ENCODE assay signal across 28 mouse cellular contexts in the genomic region with DNA sequence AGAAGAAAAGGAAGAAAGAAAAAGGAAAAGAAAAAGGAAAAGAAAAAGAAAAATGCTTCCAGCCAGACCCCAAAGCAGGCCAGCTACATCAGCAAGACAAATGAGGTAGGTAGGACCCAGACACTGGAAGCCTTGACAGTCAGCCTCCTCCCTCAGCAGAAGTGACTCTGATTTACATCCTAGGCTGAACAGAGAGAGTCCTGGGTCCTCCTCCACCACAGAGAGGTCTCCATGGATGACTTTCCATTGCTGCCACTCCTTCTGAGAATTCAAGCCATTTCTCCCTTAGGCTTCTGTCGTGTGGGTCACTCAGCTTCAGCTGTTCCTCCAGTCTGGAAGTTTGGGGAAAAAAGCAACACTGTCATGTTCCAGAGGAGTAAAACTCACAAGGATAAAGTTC. TPM values are rescaled to one million over a fixed set of nuclear protein-coding genes. Genes with fewer than 3 reads are reported as not detected.
"Had no signal": no experiment of that assay in that cellular context is flagged by ENCODE, and none has a peak within 500 bp of the region (broad histone marks: within the 10 kb centered on the region; RNA-seq: fewer than 3 reads in every experiment).

No protein-coding gene starts in this region.

- H3K4me3 ChIP-seq: embryonic facial prominence, embryonic 10.5 days; embryonic facial prominence, embryonic 12.5 days; embryonic facial prominence, embryonic 13.5 days; embryonic facial prominence, embryonic 15.5 days; erythroblast, embryonic 14.5 days; forebrain, embryonic 10.5 days; forebrain, embryonic 12.5 days; forebrain, embryonic 13.5 days; forebrain, embryonic 15.5 days; gastrocnemius, adult 2 months had no signal

- H3K9me3 ChIP-seq: embryonic facial prominence, embryonic 10.5 days; embryonic facial prominence, embryonic 12.5 days; embryonic facial prominence, embryonic 13.5 days; embryonic facial prominence, embryonic 15.5 days; forebrain, embryonic 10.5 days; forebrain, embryonic 12.5 days; forebrain, embryonic 13.5 days; forebrain, embryonic 15.5 days had no signal

- H3K36me3 ChIP-seq: embryonic facial prominence, embryonic 10.5 days; embryonic facial prominence, embryonic 12.5 days; embryonic facial prominence, embryonic 13.5 days; embryonic facial prominence, embryonic 15.5 days; forebrain, embryonic 10.5 days; forebrain, embryonic 12.5 days; forebrain, embryonic 15.5 days had no signal

- H3K27ac ChIP-seq: embryonic facial prominence, embryonic 10.5 days; embryonic facial prominence, embryonic 12.5 days; embryonic facial prominence, embryonic 13.5 days; embryonic facial prominence, embryonic 15.5 days; forebrain, embryonic 10.5 days; forebrain, embryonic 12.5 days; forebrain, embryonic 13.5 days; forebrain, embryonic 15.5 days; gastrocnemius, adult 2 months had no signal

- H3K27me3 ChIP-seq: embryonic facial prominence, embryonic 12.5 days; embryonic facial prominence, embryonic 13.5 days; embryonic facial prominence, embryonic 15.5 days; forebrain, embryonic 12.5 days; forebrain, embryonic 13.5 days; forebrain, embryonic 15.5 days had no signal

- DNase-seq: cerebellum, adult 18-20 months; cerebellum, adult 2 months; cerebellum, adult 8-10 months; cerebellum, adult 9-10 months; cerebellum, adult 9-11 months; cerebellum, postnatal 10 days; cerebellum, postnatal 14 days; cerebellum, postnatal 25 days; cerebellum, postnatal 36 days; embryo, embryonic 11 days; forebrain, postnatal 0 days; gastrocnemius, adult 2 months; gastrocnemius, postnatal 10 days; gastrocnemius, postnatal 14 days; gastrocnemius, postnatal 25 days; gastrocnemius, postnatal 36 days; heart, adult 11 months had no signal

- ATAC-seq: forebrain, embryonic 13.5 days; forebrain, embryonic 14.5 days; forebrain, embryonic 15.5 days; forebrain, embryonic 16.5 days; forebrain, postnatal 0 days had no signal

- H3K4me2 ChIP-seq: embryonic facial prominence, embryonic 12.5 days; embryonic facial prominence, embryonic 13.5 days; embryonic facial prominence, embryonic 15.5 days; forebrain, embryonic 12.5 days; forebrain, embryonic 13.5 days; forebrain, embryonic 15.5 days had no signal

- H3K9ac ChIP-seq: embryonic facial prominence, embryonic 12.5 days; embryonic facial prominence, embryonic 13.5 days; embryonic facial prominence, embryonic 15.5 days; forebrain, embryonic 12.5 days; forebrain, embryonic 13.5 days; forebrain, embryonic 15.5 days; forebrain, postnatal 0 days had no signal

- H3K4me1 ChIP-seq: embryonic facial prominence, embryonic 10.5 days; forebrain, embryonic 10.5 days; forebrain, embryonic 12.5 days; forebrain, embryonic 13.5 days; forebrain, embryonic 15.5 days had no signal

RNA-seq across cellular contexts. Expression of a gene that starts 28.2 kb away (rescaled TPM):
- polyA plus RNA-seq: erythroblast, embryonic 14.5 days had no signal
